Mouse (Mus musculus) neutrophil, adult 5-6 weeks (primary cell): Measurements from ENCODE around the gene Hdac9. TPM values are rescaled to one million over a fixed set of nuclear protein-coding genes. Genes with fewer than 3 reads are reported as not detected.
A peak's percentile ranks its signal among the peaks of the same experiment; 100 is the strongest.

ENCODE experiments used
- ATAC-seq: fragments of 151-379, 151-347 bp; 2 replicates; pipeline ENCODE4 v1.8.0; 2017; ENCODE audit warnings: mild to moderate bottlenecking, moderate TSS enrichment; ENCODE audit not compliant: insufficient number of reproducible peaks, poor library complexity, low FRiP score, severe bottlenecking; ENCODE audit errors: extremely low read depth
- total RNA-seq: library from RNA; stranded (forward); fragments of 200-1000 nt; gene quantifications from 2 replicates; pipeline ENCODE4 v1.2.3, GENCODE M21; 2017

Gene Hdac9
- total RNA-seq, 1 experiment from 2014 or later = 65.9 TPM

DNA sequence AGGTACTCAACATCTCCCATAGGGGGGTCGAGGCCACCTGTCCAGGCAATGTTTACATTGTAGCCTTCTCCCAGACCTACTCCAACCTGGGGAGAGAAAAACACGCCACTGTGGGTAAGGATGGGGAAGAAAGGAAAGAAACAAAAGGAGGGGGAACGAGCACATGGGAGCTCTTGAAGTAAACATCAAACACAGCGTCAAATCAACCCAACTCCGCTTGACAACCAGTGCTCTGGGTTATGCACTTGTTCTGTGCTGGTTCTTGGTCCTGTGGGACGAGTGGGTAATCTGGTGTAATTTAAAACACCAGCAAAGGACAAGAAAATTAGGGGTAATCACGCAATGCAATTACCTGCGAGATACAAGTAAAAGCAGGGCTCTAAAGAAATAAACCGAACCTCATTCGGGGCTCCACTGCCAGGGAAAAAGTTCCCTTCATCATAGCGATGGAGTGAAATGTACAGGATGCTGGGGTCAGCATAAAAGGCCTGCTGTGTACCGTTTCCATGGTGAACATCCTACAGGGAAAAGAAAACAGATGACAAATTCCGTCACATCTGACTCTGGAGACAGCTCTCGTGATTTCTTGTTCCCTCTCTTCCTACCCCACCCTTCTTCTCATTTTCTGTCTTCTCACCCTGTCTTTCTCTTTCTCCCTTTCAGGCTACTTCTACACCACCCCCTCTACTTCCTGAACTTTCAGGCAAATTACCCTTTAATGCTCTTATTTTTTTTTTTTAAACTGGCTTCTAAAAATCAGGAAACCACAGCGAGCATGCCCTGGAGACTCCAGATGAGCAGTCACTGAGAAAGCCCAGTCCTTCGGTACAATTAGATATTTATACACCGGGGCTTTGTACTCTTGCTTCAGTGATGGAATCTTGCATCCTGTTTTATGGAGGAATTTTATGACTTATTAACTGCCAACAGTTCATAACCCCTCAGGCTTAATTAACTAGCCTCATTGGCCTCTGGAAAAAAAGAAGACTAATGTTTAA is 701.6 kb downstream of the Hdac9 start:
- no peak for ATAC-seq

DNA sequence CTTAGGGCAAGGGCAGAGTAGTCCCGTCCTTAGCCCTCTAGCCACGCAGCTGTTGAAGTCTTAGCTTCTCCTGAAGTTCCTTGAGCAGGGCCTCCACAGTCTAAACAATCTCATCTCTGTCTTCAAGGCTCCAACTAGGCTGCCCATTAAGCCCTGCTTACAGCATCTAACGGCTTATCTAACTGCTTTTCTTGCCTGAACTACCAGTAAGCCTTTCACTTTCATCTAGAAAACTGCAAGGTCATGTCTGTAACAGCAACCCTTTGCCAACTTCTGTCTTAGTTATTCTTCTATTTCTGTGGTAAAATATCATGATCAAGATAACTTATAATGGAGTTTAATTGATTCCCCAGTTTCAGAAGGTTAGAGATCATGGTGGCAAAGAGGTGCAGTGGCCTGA is 704.7 kb downstream of the Hdac9 start:
- no peak for ATAC-seq

DNA sequence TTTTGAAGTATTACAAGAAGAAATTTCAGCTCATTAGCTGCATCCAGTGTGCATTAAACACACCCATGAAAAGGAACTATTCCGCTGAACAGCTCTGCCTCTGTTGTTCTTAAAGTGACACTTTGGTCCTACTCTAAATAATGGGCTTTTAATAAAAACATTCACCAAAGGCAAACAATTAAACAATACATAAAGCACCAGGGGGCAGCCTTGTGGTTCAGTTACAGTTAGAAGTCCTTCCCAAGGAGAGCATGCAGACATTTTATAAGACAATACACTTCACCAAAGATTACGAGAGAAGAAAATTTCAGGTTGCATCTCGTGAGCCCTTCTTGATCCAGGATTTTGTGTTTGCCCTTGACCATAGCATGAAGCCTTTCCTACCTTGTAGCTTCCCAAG is 715.4 kb downstream of the Hdac9 start:
- ATAC-seq = no peak

DNA sequence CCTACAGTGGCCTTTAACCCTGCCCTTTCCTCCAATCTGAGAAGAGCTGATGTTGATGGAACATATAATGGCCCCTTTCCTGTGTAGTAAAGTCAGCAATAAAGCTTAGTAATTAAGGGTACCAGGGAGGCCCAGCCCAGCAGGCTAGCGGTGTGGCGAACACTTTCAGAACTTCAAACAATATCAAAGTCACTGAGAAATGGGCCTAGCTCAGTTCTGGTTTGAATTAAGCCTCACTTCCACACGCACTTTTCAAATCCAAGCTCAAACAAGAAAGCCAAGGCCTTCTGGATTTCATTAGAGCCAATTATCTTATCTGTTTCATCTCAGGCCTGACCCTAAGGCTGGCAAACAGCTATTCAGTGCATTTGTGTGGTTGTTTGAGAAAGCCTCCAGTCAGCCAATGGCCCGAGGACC is 716.9 kb downstream of the Hdac9 start:
- no peak for ATAC-seq

DNA sequence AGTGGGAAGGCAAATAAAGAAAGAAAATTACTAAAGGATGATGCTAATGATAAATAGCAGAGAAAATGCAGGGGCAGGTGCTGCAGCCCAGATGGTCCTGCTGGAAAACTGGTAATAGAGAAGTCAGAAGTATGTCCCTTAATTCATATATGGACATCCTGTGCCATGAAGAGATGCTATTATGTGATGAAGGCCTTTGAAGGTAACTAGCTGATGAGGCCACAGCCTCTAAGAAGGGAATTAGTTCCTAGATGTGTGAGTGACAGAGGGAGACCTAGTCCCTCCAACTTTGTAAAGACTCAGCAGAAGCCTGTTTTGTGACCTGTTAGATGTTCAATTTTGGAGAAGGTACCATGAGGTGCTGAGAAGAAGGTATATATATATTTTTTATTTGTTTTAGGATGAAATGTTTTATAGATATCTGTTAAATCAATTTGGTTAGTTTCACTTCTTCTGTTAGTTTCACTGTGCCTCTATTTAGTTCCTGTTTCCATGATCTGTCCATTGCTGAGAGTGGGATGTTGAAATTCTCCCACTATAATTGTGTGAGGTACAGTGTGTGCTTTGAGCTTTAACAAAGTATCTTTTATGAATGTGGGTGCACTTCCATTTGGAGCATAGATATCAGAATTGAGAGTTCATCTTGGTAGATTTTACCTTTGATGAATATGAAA is 721.6 kb downstream of the Hdac9 start:
- no peak for ATAC-seq

DNA sequence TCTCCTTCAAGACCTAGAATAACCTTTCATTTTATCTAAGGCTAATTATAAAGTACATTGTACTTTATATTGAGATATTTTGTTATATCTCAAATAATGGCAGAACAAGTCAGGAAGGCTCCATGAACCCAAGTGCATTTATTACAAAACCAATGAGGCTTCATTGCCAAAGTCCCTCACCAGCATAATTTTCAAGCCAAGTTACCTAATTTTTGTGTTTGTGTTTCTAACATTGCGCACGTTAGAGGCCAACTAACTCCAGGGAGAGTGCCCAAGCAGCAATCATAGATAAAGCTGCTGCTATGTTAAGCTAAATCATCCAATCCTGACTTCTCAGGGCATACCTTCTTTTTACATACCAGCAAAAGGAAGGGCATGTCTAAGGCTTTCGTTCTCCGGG is 722.8 kb downstream of the Hdac9 start:
- no peak for ATAC-seq

DNA sequence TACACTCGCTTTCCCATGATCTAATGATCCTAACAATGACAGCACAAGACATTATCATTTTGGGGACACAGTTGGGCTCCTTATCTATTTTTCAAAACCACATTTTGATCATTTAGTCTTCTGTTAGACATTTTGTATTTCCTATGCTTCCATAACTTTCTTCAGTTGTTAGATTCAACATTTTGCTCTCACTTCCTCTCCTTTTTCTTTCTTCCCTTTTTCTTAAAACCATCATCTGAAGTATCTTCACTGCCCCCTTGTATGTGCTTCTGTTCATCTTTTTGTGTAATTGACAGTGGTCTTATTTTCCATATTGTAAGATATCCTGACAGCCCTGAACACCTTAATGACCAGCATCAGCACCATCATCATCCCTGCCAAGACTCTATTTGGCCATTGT is 725.6 kb downstream of the Hdac9 start:
- no peak for ATAC-seq

DNA sequence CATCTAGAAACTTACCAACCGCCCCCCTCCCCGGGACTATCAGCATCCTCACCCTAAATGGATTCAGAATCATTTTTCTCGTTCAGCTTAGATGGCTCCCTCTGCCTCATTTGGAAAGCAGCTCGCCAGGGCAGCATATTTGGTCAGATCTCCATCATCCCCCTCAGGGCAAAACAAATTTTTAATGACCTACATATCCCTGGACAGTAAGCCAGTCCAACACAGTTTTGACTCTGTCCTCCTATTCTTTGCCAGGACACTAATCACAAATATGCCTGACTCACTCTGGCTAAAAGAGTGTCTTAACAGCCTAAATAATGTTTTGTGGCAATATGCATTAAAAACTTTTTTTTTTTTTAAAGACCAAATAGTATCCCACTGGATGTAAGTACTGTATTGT is 738.0 kb downstream of the Hdac9 start:
- no peak for ATAC-seq

DNA sequence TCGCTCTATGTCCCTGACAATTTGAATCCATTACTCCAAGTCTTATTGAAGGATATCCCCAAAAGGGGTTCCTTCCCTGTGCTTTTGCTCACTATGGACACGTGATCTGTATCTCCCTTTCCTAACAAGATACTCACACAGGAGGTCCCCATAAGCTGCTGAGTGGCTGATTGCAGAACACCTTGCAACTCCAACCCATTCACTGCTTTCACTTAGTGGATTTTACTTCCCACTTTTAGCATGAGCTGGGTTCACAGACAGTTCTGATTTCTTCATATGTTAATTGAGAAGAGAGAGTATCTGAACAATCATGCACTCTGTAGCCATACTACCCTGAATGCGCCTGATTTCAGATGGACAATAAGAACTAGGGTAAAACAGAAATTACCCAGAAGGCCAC is 740.1 kb downstream of the Hdac9 start:
- no peak for ATAC-seq

DNA sequence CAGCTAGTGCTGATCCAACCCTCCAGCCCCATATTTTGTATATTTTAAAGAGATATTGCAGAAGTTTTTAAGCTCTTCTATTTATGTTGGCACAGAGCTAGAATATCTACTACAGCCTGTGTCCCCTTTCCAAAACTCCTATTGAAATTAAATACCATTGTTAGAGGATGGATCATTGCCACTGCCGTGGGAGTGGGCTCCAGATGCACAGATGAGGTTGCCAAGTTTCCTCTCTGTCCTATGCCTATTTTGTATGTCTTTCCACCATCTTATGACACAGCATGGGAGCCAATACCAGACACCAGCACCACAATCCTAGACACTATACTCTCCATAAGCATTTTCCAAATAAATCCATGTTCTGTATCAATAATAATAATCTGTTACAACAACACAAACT is 743.9 kb downstream of the Hdac9 start:
- no peak for ATAC-seq

DNA sequence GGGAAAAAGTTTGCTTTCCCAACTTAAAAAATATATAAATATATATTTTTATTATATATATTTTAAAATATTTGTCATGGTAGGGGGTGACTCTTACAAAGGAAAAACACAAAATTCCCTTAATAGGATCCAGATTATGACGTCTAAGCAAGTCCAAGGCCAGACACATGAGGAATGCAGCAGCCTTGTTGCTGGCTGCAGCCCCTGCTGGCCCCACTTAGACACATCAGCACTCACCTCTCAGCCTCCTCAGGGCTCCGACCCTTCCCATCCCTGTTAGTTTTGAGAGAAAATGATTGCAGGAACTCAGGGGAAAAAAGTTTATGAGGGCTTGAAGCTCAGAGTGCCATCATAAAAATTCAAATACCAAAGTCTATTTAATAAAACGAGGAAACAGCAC is 746.3 kb downstream of the Hdac9 start:
- no peak for ATAC-seq

DNA sequence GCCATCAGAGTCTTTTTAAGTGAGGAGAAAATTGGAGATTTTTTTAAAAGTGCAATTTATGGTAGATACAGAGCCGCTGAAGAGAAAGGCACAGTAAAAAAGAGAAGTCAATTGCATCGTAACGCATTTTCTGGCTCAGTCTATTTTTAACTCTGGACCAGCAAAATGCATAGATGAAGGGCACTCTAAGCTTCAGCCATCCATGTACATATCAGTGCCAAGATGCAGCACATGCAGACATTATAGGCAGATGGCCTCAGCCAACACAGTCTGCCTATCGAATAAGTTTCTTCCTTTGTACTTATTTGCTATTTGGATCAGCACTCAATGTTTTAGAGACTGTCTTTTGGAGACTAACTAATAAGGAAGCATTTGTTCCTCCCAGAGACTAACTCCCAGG is 751.2 kb downstream of the Hdac9 start:
- ATAC-seq = no peak

DNA sequence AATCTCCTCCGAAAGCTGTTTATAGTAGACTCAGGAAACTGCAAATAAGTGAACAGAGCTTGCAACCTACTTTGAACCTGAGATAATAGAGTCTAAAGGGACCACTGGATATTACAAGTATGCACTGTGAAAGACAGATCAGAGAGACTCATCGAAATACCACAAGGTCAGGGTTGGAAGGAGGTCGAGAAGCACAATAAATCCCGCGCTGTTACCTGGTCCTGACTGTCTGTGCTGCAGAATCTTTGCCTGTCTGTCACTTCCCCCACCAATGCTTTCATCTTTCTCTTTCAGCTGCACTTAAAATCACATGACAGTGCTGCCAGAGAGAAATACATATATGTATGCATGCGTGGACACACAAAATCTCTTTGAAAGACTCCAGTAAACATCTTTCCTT is 760.6 kb downstream of the Hdac9 start:
- ATAC-seq = no peak

DNA sequence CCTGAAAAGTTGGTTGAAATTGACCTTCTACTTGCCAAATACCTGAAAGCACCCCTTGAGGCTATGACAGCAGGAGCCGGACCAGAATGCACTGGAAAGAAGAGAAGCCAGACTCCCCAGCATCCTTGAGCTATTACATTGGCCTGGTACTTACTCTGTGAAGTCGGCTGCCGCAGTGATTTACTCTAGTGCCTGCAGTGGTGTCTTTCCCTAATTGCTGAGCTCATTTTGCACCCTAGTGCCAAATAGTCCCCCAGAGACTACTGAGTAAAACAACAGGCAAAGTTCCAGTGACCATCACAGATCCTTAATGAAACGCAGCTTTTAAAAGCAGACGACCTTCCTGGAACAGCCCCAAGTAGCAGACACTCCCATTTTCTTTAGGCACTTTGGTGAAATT is 761.2 kb downstream of the Hdac9 start:
- no peak for ATAC-seq

DNA sequence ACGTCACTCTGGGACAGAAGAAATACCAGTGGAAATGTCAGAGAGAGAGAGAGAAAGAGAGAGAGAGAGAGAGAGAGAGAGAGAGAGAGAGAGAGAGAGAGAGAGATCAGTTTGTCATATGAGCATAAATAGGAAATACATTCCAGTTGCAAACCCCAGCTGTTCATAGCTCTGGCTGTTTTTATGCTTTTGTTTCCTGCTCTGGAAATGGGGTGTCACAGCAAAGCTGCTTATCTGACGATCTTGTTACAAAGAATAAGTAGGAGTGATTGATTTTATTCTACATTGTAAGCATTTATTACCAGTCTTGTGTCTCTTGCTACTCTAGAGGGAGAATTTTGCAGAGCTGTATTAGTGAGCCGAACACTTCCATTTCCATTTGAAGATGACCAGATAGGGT is 762.1 kb downstream of the Hdac9 start:
- ATAC-seq = no peak

DNA sequence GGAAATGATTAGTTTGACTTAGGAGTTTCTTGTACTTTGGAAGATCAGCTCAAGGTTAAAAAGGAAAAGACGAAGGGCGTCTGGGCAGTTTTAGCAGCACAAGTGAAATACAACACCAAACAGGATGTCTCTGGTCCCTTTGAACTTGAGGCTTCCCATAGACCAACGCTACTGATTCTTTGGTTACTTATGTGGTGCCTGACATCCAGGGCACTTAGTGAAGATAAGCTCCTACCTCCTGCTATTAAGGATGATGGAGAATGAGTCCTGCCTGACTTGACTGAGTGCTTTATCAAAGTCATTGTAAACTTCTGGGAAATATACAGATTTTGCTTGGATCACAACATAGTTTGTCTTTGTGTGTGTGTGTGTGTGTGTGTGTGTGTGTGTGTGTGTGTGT is 765.6 kb downstream of the Hdac9 start:
- ATAC-seq = no peak

DNA sequence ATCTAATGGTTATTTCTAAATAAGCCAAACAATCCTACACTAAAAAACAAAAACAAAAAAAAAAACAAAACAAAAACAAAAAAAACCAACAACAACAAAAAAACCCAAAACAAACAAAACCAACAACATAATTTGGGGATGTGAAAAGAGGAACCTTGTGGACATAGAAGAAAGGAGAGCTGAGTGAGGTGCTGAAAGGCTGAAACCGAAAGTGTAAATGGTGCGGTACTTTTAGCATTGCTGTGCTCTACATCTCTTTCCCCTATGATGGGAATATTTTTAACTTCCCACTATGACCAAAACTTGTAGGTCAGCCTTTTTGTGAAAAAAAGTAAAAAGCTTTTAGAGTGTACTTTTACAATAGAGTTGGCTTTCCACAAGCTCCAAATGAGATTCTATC is 774.2 kb downstream of the Hdac9 start:
- peak; percentile 55; the same call in 1 of the 2 replicates for ATAC-seq

DNA sequence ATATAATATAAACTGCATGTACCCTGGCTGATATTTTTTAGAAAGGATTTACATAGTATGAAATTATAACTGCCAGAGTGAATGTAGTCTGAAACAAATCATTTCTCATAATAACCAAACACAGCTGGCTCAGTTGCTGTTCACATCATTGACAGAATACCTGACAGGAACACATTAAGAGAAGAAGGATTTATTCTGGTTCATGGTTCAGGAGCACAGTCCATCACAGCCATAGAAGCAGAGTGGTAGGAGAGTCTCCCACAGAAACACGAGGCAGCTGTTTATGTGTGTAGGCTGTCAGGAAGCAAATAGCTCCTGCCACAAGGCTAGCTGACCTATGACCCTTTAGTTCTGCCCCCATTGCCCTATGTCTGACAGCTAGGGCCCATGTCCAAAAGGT is 803.6 kb downstream of the Hdac9 start:
- ATAC-seq = no peak

DNA sequence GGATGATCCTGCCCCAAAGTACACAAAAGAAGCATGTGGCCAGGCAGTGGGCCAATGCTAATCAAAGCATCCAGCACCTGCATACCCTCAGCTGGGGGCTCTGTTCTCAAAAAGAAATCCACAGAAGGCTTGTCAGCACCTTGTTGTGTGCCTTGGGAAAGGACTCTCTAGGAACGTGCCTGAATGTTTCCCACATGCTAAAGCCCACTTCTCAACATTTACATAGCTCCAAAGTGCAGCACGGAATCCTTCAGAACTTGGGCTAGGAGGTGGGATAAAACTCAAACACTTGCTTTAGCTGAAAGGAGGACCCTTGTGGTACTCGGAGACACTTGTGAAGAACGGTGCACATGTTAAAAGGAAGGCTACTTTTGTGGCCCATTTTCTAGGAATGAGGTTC is 823.9 kb downstream of the Hdac9 start:
- no peak for ATAC-seq

DNA sequence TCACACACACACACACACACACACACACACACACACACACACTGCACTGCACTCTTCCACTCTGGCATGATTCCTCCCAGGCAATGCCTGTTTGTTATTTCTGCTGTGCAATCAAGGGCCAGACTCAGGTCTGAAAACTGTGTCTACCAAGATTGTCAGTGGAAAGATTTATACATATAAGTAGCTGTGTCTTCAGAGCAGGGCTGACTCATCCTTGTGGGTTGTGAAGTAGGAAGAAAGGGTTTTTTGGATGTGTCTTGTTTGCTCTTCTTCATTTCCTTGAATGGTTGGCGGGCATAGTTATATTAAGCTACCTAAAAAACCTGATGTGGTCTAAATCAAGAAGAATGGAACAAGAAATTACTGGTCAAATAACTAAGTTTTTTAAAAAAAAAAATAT is 825.0 kb downstream of the Hdac9 start:
- ATAC-seq = no peak
